Comparison of ENCODE assay signal across 8 mouse cellular contexts in genomic region chr4:150031234-150031890, GRCm38 (mm10). TPM values are rescaled to one million over a fixed set of nuclear protein-coding genes. Genes with fewer than 3 reads are reported as not detected.
DNase-seq lines count a peak whose midpoint lies in the region; ATAC-seq and TF ChIP-seq lines count a peak whose summit lies in the region.

No protein-coding gene starts in this region.

- DNase-seq in right cerebral cortex, postnatal 4 days, result peak; percentile 23
- DNase-seq in right cerebral cortex, postnatal 14 days, result no peak
- DNase-seq in embryonic facial prominence, embryonic 14.5 days (ENCODE audit: low spot score), result no peak
- DNase-seq in intestine, embryonic 14.5 days (ENCODE audit: low spot score), result no peak
- no peak for DNase-seq in lung, postnatal 0 days (ENCODE audit: low spot score)
- DNase-seq in embryo, embryonic 9.5 days (ENCODE audit: extremely low spot score), result no peak
- DNase-seq in frontal cortex, postnatal 10 days (ENCODE audit: low spot score in 2 of 2), result no peak
- no peak for DNase-seq in T-cell, adult 2 months (ENCODE audit: low spot score)

- H3K36me3 ChIP-seq in embryonic facial prominence, embryonic 14.5 days (ENCODE audit: control insufficient read depth, insufficient read depth, low read length), result no peaks in the 10 kb centered on the region
- no peaks in the 10 kb centered on the region for H3K36me3 ChIP-seq in intestine, embryonic 14.5 days (ENCODE audit: control insufficient read depth, insufficient read depth, low read length)
- no peaks in the 10 kb centered on the region for H3K36me3 ChIP-seq in lung, postnatal 0 days (ENCODE audit: insufficient read depth, low read length)

- TF ChIP-seq CTCF in lung, postnatal 0 days (IDR thresholded peaks at IDR 0.05), result 0 out of 2 replicates have a peak, but pooled peaks have one; percentile 2

- TF ChIP-seq EP300 in lung, postnatal 0 days (IDR thresholded peaks at IDR 0.05), result no peak

- H3K27ac ChIP-seq in embryonic facial prominence, embryonic 14.5 days (replicated peaks; ENCODE audit: low read depth, low read length), result no peak overlapping the region
- H3K27ac ChIP-seq in intestine, embryonic 14.5 days (ENCODE audit: low read depth), result no peak overlapping the region
- H3K27ac ChIP-seq in lung, postnatal 0 days (ENCODE audit: low read length), result no peak overlapping the region

- H3K9ac ChIP-seq in embryonic facial prominence, embryonic 14.5 days (ENCODE audit: low read depth, low read length), result peak overlapping the region; percentile 54; the same call in 1 of the 2 replicates
- no peak overlapping the region for H3K9ac ChIP-seq in intestine, embryonic 14.5 days (ENCODE audit: low read length)
- 0 out of 2 replicates have a peak overlapping the region, but pooled peaks have one; percentile 0 for H3K9ac ChIP-seq in lung, postnatal 0 days (replicated peaks; ENCODE audit: low read depth)

- H3K9me3 ChIP-seq in embryonic facial prominence, embryonic 14.5 days (ENCODE audit: control insufficient read depth, low read length), result no peaks in the 10 kb centered on the region
- H3K9me3 ChIP-seq in intestine, embryonic 14.5 days (ENCODE audit: control insufficient read depth, low read length), result no peaks in the 10 kb centered on the region
- H3K9me3 ChIP-seq in lung, postnatal 0 days (ENCODE audit: low read length), result no peaks in the 10 kb centered on the region

- peaks cover 87% of the 10 kb centered on the region for H3K27me3 ChIP-seq in embryonic facial prominence, embryonic 14.5 days (replicated peaks; ENCODE audit: control insufficient read depth, insufficient read depth, low read length)
- peaks cover 63% of the 10 kb centered on the region for H3K27me3 ChIP-seq in intestine, embryonic 14.5 days (replicated peaks; ENCODE audit: control insufficient read depth, insufficient read depth, low read length)
- H3K27me3 ChIP-seq in lung, postnatal 0 days (replicated peaks; ENCODE audit: insufficient read depth, low read length), result peaks cover 56% of the 10 kb centered on the region

- peaks cover 17% of the 10 kb centered on the region for H3K4me1 ChIP-seq in embryonic facial prominence, embryonic 14.5 days (ENCODE audit: control insufficient read depth, insufficient read depth, low read length)
- peaks cover 3% of the 10 kb centered on the region; the same call in 1 of the 2 replicates for H3K4me1 ChIP-seq in intestine, embryonic 14.5 days (replicated peaks; ENCODE audit: control insufficient read depth, insufficient read depth, low read length)
- peaks cover 6% of the 10 kb centered on the region; the same call in 1 of the 2 replicates for H3K4me1 ChIP-seq in lung, postnatal 0 days (ENCODE audit: insufficient read depth, low read depth, low read length)

- H3K4me3 ChIP-seq in embryonic facial prominence, embryonic 14.5 days (ENCODE audit: low read depth, low read length), result peak overlapping the region; percentile 51
- H3K4me3 ChIP-seq in intestine, embryonic 14.5 days (ENCODE audit: low read depth, low read length), result peak overlapping the region; percentile 35; the same call in 1 of the 2 replicates
- H3K4me3 ChIP-seq in lung, postnatal 0 days (ENCODE audit: low read depth, low read length), result peak overlapping the region; percentile 44; the same call in 1 of the 2 replicates

- no peak for ATAC-seq in embryonic facial prominence, embryonic 14.5 days (ENCODE audit: low read depth)
- no peak for ATAC-seq in intestine, embryonic 14.5 days (replicated peaks; ENCODE audit: low FRiP score, low TSS enrichment, low read depth)
- ATAC-seq in lung, postnatal 0 days, result no peak

- peak overlapping the region; percentile 93 for H3K4me2 ChIP-seq in embryonic facial prominence, embryonic 14.5 days (ENCODE audit: low read depth, low read length)
- H3K4me2 ChIP-seq in intestine, embryonic 14.5 days (ENCODE audit: low read length), result peak overlapping the region; percentile 66
- peak overlapping the region; percentile 90 for H3K4me2 ChIP-seq in lung, postnatal 0 days (replicated peaks; ENCODE audit: low read depth, low read length)

- 18% methylated on average over 14 of the region's 14 CpGs for WGBS in embryonic facial prominence, embryonic 14.5 days
- 18% methylated on average over 14 of the region's 14 CpGs for WGBS in intestine, embryonic 14.5 days
- WGBS in lung, postnatal 0 days, result 22% methylated on average over 14 of the region's 14 CpGs

RNA-seq across cellular contexts. Expression of gene H6pd, which starts 22.5 kb away (rescaled TPM):
- polyA plus RNA-seq in embryonic facial prominence, embryonic 14.5 days (2014; fragmentation: Nextera tagmentation; extraction: Ambion mirVana), result 14.1 and 14.7 TPM in 2 replicates
- polyA plus RNA-seq in intestine, embryonic 14.5 days (2014; fragmentation: Nextera tagmentation; extraction: Ambion mirVana), result 11.9 and 14.0 TPM in 2 replicates
- 44.8 and 45.8 TPM in 2 replicates for polyA plus RNA-seq in lung, postnatal 0 days (2015; fragmentation: Nextera tagmentation; extraction: Ambion mirVana)

RNA-seq across cellular contexts. Expression of gene Gpr157, which starts 55.8 kb away (rescaled TPM):
- polyA plus RNA-seq in embryonic facial prominence, embryonic 14.5 days (2014; fragmentation: Nextera tagmentation; extraction: Ambion mirVana), result 0.50 and 0.58 TPM in 2 replicates
- 0.42 and 0.44 TPM in 2 replicates for polyA plus RNA-seq in intestine, embryonic 14.5 days (2014; fragmentation: Nextera tagmentation; extraction: Ambion mirVana)
- polyA plus RNA-seq in lung, postnatal 0 days (2015; fragmentation: Nextera tagmentation; extraction: Ambion mirVana), result 1.6 TPM in 2 replicates
